Mouse (Mus musculus) embryonic fibroblast, embryonic 13.5 days (primary cell): ENCODE results near the gene Cog2.

ENCODE experiments used
- CTCF ChIP-seq: IDR thresholded peaks from 2 replicates; pipeline ENCODE4 v1.5.1; 2011; ENCODE audit warnings: mild to moderate bottlenecking, control low read depth, low read length, moderate library complexity, borderline replicate concordance; ENCODE audit not compliant: insufficient read depth
- POLR2A ChIP-seq: IDR thresholded peaks from 2 replicates; pipeline ENCODE4 v1.6.1; 2011; ENCODE audit warnings: low read depth, mild to moderate bottlenecking, control low read depth, low read length, moderate library complexity

DNA sequence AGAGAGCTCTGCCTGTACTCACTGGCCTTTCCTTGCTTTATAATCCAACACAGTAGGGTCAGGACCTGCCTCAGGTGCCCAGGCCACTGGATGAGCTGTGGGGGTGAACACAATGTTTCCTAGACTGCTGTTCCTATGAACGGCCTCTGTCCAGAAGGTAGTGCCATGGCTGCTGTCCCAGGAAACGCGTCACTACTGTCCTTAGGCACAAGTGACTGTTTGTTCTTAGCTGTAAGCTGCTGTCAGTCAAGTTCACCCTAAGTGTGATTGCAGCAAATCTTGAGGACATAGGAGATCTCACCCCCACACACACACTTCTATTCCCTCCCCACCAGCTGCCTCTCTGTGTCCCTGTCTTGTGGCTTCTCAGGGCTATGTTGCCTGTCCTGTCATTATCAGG, 47.0 kb downstream of the Cog2 start:
- TF ChIP-seq CTCF (no peak), POLR2A (no peak)
